In genomic region chr3:92117930-92118329, GRCm38 (mm10) we compare ENCODE assay signal across 9 mouse cellular contexts. TPM values are rescaled to one million over a fixed set of nuclear protein-coding genes. Genes with fewer than 3 reads are reported as not detected.
DNase-seq lines count a peak whose midpoint lies in the region; ATAC-seq and TF ChIP-seq lines count a peak whose summit lies in the region.
"Had no signal": no experiment of that assay in that cellular context is flagged by ENCODE, and none has a peak within 500 bp of the region (broad histone marks: within the 10 kb centered on the region; RNA-seq: fewer than 3 reads in every experiment).

No protein-coding gene starts in this region.

- no peaks in the 10 kb centered on the region for H3K27me3 ChIP-seq in cerebellum, adult 2 months (ENCODE audit: control insufficient read depth, insufficient read depth, low read length)
- H3K27me3 ChIP-seq in liver, postnatal 0 days (ENCODE audit: insufficient read depth, low read length) = no peaks in the 10 kb centered on the region
- H3K27me3 ChIP-seq in liver, embryonic 12.5 days (replicated peaks) = no peaks in the 10 kb centered on the region

- no peak overlapping the region for H3K27ac ChIP-seq in cerebellum, adult 2 months (ENCODE audit: insufficient read depth, low read length)
- no peak overlapping the region for H3K27ac ChIP-seq in liver, postnatal 0 days (ENCODE audit: low read depth)
- H3K27ac ChIP-seq in liver, embryonic 12.5 days = no peak overlapping the region

- ATAC-seq in liver, postnatal 0 days = no peak
- ATAC-seq in liver, embryonic 12.5 days = no peak

- no peaks in the 10 kb centered on the region for H3K9me3 ChIP-seq in liver, postnatal 0 days (ENCODE audit: low read length)
- no peaks in the 10 kb centered on the region for H3K9me3 ChIP-seq in liver, embryonic 12.5 days (replicated peaks)

- H3K9ac ChIP-seq in liver, postnatal 0 days (replicated peaks) = no peak overlapping the region
- no peak overlapping the region for H3K9ac ChIP-seq in liver, embryonic 12.5 days

- no peaks in the 10 kb centered on the region for H3K36me3 ChIP-seq in liver, postnatal 0 days (replicated peaks; ENCODE audit: insufficient read depth, low read length)
- no peaks in the 10 kb centered on the region for H3K36me3 ChIP-seq in liver, embryonic 12.5 days

- 33% methylated on average over 3 of the region's 3 CpGs for WGBS in cerebellum, adult 2 months
- WGBS in liver, postnatal 0 days (ENCODE audit: insufficient replicate concordance) = 28% methylated on average over 3 of the region's 3 CpGs
- 27% methylated on average over 3 of the region's 3 CpGs for WGBS in liver, embryonic 12.5 days (ENCODE audit: insufficient replicate concordance)
- 28% methylated on average over 3 of the region's 3 CpGs for WGBS in large intestine, adult 2 months

- no peak for TF ChIP-seq EP300 in liver, postnatal 0 days (IDR thresholded peaks at IDR 0.05; ENCODE audit: low read depth)

- TF ChIP-seq CTCF in cerebellum, adult 2 months (IDR thresholded peaks at IDR 0.05; ENCODE audit: borderline replicate concordance, insufficient read depth, low read depth, low read length) = no peak
- TF ChIP-seq CTCF in liver, postnatal 0 days (IDR thresholded peaks at IDR 0.05; ENCODE audit: low read depth) = peak; percentile 40

- peak; percentile 24 to 43 for DNase-seq in cerebellum, postnatal 10 days
- no peak for DNase-seq in cerebellum, adult 2 months
- DNase-seq in liver, postnatal 0 days = no peak
- peak; percentile 68 for DNase-seq in embryo, embryonic 10 days (ENCODE audit: low spot score)
- peak; percentile 27 for DNase-seq in large intestine, adult 2 months (ENCODE audit: low read depth, low spot score)
- no peak for DNase-seq in cerebellum, adult 9-10 months
- no peak for DNase-seq in heart, adult 9 months (ENCODE audit: low spot score in 2 of 2)
- DNase-seq: cerebellum, adult 8-10 months had no signal

- no peaks in the 10 kb centered on the region for H3K4me1 ChIP-seq in cerebellum, adult 2 months (ENCODE audit: control insufficient read depth, insufficient read depth, low read length)
- H3K4me1 ChIP-seq in liver, postnatal 0 days (ENCODE audit: insufficient read depth) = no peaks in the 10 kb centered on the region
- no peaks in the 10 kb centered on the region for H3K4me1 ChIP-seq in liver, embryonic 12.5 days

- H3K4me3 ChIP-seq in cerebellum, adult 2 months (replicated peaks; ENCODE audit: insufficient read depth, low read depth, low read length) = no peak overlapping the region
- H3K4me3 ChIP-seq in liver, postnatal 0 days (ENCODE audit: low read depth, low read length) = no peak overlapping the region
- H3K4me3 ChIP-seq in liver, embryonic 12.5 days = no peak overlapping the region

- TF ChIP-seq POLR2A in cerebellum, adult 2 months (IDR thresholded peaks at IDR 0.05; ENCODE audit: borderline replicate concordance, insufficient read depth, low read length) = no peak

- H3K4me2 ChIP-seq in liver, postnatal 0 days (ENCODE audit: low read depth, low read length) = no peak overlapping the region
- no peak overlapping the region for H3K4me2 ChIP-seq in liver, embryonic 12.5 days

RNA-seq across cellular contexts. Expression of gene Prr9, which starts 5.8 kb away (rescaled TPM):
- not detected in 2 replicates for polyA plus RNA-seq in cerebellum, adult 2 months (2012; rRNA removed)
- polyA plus RNA-seq in liver, postnatal 0 days (2015; fragmentation: Nextera tagmentation; extraction: Ambion mirVana) = not detected in 2 replicates
- not detected in 2 replicates for polyA plus RNA-seq in liver, embryonic 12.5 days (2016; fragmentation: Nextera tagmentation; extraction: Ambion mirVana)
- polyA plus RNA-seq in large intestine, adult 2 months (2012; rRNA removed) = not detected in 2 replicates

RNA-seq across cellular contexts. Expression of gene Lelp1, which starts 24.6 kb away (rescaled TPM):
- not detected in 2 replicates for polyA plus RNA-seq in cerebellum, adult 2 months (2012; rRNA removed)
- polyA plus RNA-seq in liver, postnatal 0 days (2015; fragmentation: Nextera tagmentation; extraction: Ambion mirVana) = not detected in 2 replicates
- polyA plus RNA-seq in liver, embryonic 12.5 days (2016; fragmentation: Nextera tagmentation; extraction: Ambion mirVana) = not detected in 2 replicates
- polyA plus RNA-seq in large intestine, adult 2 months (2012; rRNA removed) = not detected in 2 replicates

RNA-seq across cellular contexts. Expression of gene Lor, which starts 35.0 kb away (rescaled TPM):
- polyA plus RNA-seq in cerebellum, adult 2 months (2012; rRNA removed) = 2.3 and 2.9 TPM in 2 replicates
- polyA plus RNA-seq in liver, postnatal 0 days (2015; fragmentation: Nextera tagmentation; extraction: Ambion mirVana) = 0.06 TPM in 1 of 2 replicates, not detected in the other
- polyA plus RNA-seq in liver, embryonic 12.5 days (2016; fragmentation: Nextera tagmentation; extraction: Ambion mirVana) = 1.1 and 1.2 TPM in 2 replicates
- polyA plus RNA-seq in large intestine, adult 2 months (2012; rRNA removed) = 0.09 TPM in 1 of 2 replicates, not detected in the other

Comparison
In these comparisons a context has a peak if more than half of its experiments do, and no peak if none do; other contexts are left out.
1. DNase-seq: peak in cerebellum, postnatal 10 days (2 of 2), embryo, embryonic 10 days (single experiment) and large intestine, adult 2 months (single experiment); none in cerebellum, adult 2 months (0 of 2), liver, postnatal 0 days (single experiment), cerebellum, adult 9-10 months (single experiment) and heart, adult 9 months (0 of 2).